Mouse (Mus musculus) E14TG2a.4 (cell line): ENCODE measurements at regions not wholly inside any gene's neighbourhood (a gene's known extent, or its start where the extent isn't known, plus 50 kb on each side); places are given as distances from the start of the nearest gene placed in this dataset.

Experiments
- H3K27me3 ChIP-seq: 2 replicates; pipeline ENCODE4 v1.6.1; 2014; ENCODE audit warnings: low read length, control low read depth; ENCODE audit not compliant: insufficient read depth
- H3K36me3 ChIP-seq: 2 replicates; pipeline ENCODE4 v1.6.1; 2014; ENCODE audit warnings: low read length, control low read depth; ENCODE audit not compliant: insufficient read depth
- H3K4me1 ChIP-seq: replicated peaks from 2 replicates; pipeline ENCODE4 v1.6.1; 2014; ENCODE audit warnings: low read depth, low read length, control low read depth
- H3K4me3 ChIP-seq: replicated peaks from 2 replicates; pipeline ENCODE4 v1.5.1; 2014; ENCODE audit warnings: mild to moderate bottlenecking, low read length
- H3K9me3 ChIP-seq: 2 replicates; pipeline ENCODE4 v1.6.1; 2014; ENCODE audit warnings: low read length, control low read depth
- CTCF ChIP-seq: conservative IDR thresholded peaks from 2 replicates; pipeline ENCODE4 v1.5.1; 2014; ENCODE audit warnings: low read length
- NANOG ChIP-seq: IDR thresholded peaks from 2 replicates; pipeline ENCODE4 v1.6.1; 2014; ENCODE audit warnings: borderline replicate concordance, low read length, mixed read lengths
- POU5F1 ChIP-seq: IDR thresholded peaks from 2 replicates; pipeline ENCODE4 v1.6.1; 2014; ENCODE audit warnings: low read length, borderline replicate concordance

DNA sequence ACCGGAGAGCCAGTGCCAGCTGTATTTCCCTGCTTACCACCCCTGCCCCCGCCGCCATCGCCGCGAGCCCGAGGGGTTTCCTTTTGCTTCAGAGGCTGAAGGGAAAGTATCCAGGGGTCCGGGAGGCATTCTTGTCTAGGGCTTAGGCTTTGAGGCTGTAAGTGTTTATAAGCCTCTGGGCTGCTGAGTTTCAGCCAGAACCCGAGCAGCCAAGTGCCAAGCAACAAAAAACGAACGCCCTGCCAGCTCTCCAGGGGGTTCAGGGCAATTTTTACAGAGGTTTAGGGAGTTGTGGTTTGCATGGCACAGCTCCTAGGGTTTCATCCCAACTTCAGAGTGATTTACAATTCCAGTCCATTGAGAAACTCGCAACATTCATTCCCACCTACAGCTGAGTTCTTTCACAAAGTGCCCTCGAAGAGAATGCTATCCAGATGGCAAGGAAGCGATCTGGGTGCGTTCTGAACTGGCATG is 109.2 kb upstream of the Parp11 start:
- no peaks in the 10 kb centered on the region for H3K36me3 ChIP-seq
- peak overlapping the region; percentile 50 for H3K4me3 ChIP-seq
- H3K4me1 ChIP-seq, result peaks cover 28% of the 10 kb centered on the region
- H3K9me3 ChIP-seq, result peaks cover 44% of the 10 kb centered on the region
- H3K27me3 ChIP-seq, result peaks cover 43% of the 10 kb centered on the region
- no peak for TF ChIP-seq POU5F1
- TF ChIP-seq CTCF, result no peak
- no peak for TF ChIP-seq NANOG

DNA sequence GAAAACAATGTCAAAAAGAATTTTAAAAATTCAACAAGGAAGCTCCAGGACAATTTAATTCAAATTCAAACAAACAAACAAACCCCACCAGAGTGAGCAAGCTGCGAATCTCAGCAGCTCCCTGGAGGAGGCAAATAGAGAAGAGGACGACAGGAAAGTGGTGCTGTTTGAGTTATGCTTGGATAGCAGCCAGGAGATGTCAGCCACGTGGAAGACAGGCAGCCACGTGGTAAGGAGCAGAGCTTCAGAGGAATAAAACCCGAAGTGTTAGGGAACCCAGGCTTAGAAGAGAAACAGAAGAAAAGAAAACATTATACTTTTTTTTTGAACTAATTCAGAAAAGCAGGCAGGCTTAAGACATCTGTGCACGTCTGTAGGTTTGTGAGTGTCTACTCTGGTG is 108.2 kb upstream of the Parp11 start:
- H3K4me3 ChIP-seq, result no peak overlapping the region
- H3K36me3 ChIP-seq, result no peaks in the 10 kb centered on the region
- TF ChIP-seq CTCF (no peak), NANOG (no peak), POU5F1 (no peak)
- peaks cover 47% of the 10 kb centered on the region for H3K27me3 ChIP-seq
- H3K4me1 ChIP-seq, result peaks cover 28% of the 10 kb centered on the region
- H3K9me3 ChIP-seq, result peaks cover 44% of the 10 kb centered on the region

DNA sequence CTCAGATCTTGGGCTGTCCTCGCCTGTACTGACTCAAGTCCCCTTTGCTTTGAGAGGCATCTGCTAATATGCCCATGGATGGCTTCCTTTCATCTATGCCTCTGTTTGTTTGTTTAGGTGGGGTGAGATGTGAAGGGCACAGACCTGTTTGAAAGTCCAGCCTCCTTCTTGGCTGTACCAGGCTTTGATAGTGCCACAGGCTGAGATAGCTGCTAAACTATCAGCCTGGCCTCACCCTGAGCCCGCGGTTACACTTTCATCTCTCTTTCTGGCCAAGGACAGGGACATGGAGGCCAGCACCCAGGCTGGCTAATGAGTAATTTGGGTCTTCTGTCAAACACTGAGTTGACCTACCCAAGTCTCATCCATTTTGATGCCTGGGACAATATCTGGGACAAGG is 105.0 kb upstream of the Parp11 start:
- TF ChIP-seq NANOG, result no peak
- TF ChIP-seq CTCF, result no peak
- TF ChIP-seq POU5F1, result no peak
- Histone ChIP-seq H3K9me3 (peaks cover 44% of the 10 kb centered on the region), H3K4me1 (peaks cover 9% of the 10 kb centered on the region), H3K27me3 (peaks cover 41% of the 10 kb centered on the region), H3K4me3 (no peak overlapping the region), H3K36me3 (no peaks in the 10 kb centered on the region)

DNA sequence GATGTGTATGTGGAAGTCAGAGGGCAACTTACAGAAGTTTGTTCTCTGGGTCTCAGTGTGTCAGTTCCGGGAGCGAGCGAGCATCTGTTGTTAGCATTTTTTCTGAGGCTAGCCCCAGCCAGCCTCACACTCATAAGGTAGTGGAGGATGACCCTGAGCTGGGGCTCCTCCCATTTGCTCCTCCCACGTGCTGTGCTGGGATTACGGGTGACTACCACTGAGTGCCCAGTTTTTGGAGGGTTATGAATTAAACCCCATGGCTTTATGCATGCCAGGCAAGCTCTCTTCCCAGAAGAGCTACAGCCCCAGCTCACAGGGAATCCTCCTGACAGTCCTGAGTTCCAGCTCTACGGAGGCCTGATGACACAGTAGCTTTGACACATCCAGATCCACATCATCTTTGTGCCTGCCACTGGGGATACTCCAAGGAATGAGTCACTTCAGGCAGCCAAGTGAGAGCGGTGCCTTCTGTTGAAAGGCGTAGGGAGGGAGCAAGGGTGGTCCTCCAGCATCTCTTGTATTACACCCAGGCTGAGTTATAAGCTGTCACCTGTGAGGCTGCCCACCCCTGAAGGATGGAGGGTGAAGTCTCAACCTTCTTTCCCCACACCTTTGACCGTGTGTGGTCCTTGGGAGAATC is 97.8 kb upstream of the Parp11 start:
- H3K36me3 ChIP-seq, result no peaks in the 10 kb centered on the region
- TF ChIP-seq POU5F1 (no peak), NANOG (no peak), CTCF (no peak)
- no peak overlapping the region for H3K4me3 ChIP-seq
- H3K4me1 ChIP-seq, result peaks cover 3% of the 10 kb centered on the region; the same call in 1 of the 2 replicates
- H3K27me3 ChIP-seq, result peaks cover 26% of the 10 kb centered on the region
- H3K9me3 ChIP-seq, result 0 out of 2 replicates have a peak, but pooled peaks cover 1% of the 10 kb centered on the region

DNA sequence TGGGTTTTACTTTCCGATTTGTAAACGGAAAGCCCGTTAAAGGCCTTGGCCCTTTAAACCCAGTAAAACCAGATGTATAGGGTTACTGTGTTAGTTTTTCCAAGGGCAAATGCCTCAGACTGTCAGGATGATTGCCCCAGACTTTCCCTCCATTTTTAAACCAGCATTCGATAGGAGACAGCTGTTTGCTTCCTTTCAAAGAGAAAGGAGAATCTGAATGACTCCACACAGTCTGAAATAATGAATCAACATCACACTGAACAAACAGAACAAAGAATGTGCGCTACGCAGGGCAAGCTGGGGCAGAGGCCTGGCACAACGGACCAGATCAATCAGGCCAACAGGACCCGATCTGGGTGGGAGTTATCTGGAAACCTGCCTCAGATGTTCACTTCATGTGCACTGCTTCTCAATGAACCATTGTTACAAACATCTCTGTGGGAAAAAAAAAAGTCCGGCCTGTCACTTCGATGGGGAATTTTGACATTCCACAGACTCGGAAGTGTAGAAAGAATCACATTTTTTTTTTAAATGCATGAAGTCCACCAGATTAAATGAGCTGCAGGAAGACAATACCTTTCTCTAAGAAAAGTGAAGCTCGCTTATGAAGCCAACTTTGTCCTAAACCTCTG is 97.0 kb upstream of the Parp11 start:
- H3K9me3 ChIP-seq, result 0 out of 2 replicates have a peak, but pooled peaks cover 3% of the 10 kb centered on the region
- H3K36me3 ChIP-seq, result no peaks in the 10 kb centered on the region
- peaks cover 3% of the 10 kb centered on the region; the same call in 1 of the 2 replicates for H3K4me1 ChIP-seq
- TF ChIP-seq POU5F1, result no peak
- no peak for TF ChIP-seq NANOG
- no peak for TF ChIP-seq CTCF
- peaks cover 19% of the 10 kb centered on the region for H3K27me3 ChIP-seq
- H3K4me3 ChIP-seq, result no peak overlapping the region

DNA sequence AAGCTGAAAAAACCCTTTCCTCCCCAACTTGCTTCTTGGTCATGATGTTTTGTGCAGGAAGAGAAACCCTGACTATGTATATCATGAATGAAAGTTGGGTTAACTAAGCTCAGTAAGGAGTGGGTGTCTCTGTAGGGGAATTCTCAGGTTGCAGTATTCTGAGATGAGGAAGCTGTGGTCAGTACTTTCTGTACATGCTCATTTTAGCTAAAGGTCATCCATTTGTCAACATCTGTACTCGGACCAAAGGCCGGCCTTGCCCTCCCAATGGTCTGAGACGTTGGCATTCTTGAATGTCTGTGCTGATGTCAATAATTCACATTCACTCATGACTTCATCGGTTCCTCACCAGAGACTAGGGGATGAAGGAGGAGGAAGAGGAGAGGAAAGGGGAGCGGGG is 94.9 kb upstream of the Parp11 start:
- no peak for TF ChIP-seq CTCF
- Histone ChIP-seq H3K9me3 (0 out of 2 replicates have a peak, but pooled peaks cover 3% of the 10 kb centered on the region), H3K4me1 (peaks cover 3% of the 10 kb centered on the region; the same call in 1 of the 2 replicates), H3K4me3 (no peak overlapping the region), H3K27me3 (peaks cover 10% of the 10 kb centered on the region; the same call in 1 of the 2 replicates), H3K36me3 (no peaks in the 10 kb centered on the region)

DNA sequence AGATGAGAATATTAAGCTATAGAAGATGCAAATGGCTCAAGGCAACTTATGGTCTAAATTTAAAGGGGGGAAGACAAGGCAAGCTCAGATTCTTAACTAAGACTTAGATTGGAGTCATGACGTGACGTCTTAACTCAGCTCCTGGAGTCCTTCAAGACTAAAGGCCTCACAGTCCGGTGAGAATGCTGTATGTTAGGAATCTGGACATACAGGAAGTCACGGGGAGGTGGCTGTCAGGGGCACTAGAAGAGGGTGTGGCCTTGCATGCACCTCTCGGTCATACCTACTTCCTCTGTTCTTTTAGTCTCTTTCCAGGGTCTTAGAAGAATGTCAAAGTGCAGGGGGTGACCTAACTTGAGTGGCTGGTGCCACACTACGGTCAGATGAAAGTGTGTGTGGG is 91.5 kb upstream of the Parp11 start:
- no peaks in the 10 kb centered on the region for H3K36me3 ChIP-seq
- 0 out of 2 replicates have a peak, but pooled peaks cover 3% of the 10 kb centered on the region for H3K9me3 ChIP-seq
- no peak overlapping the region for H3K4me3 ChIP-seq
- H3K27me3 ChIP-seq, result peaks cover 10% of the 10 kb centered on the region
- no peaks in the 10 kb centered on the region for H3K4me1 ChIP-seq
- no peak for TF ChIP-seq POU5F1
- no peak for TF ChIP-seq NANOG
- no peak for TF ChIP-seq CTCF

DNA sequence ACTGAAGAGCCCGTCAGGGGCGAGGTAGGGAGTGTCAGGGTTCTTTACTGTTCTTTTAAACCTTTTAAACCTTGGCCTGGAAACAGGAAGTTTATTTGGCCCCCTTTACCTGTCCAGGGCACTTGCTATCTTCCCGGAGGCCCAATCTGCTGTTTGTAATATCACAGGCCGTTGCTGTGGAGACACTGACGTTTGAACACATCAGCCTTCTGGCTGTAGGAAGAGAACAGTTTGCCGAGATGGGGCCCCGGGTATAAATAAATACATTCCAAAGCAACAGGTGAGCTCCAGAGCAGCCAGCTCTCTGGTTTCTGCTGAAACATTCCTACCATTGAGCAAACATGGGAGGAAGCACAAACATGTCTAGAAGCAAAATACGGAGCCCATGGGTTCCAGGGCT is 90.2 kb upstream of the Parp11 start:
- TF ChIP-seq CTCF, result no peak
- no peak for TF ChIP-seq POU5F1
- TF ChIP-seq NANOG, result no peak
- Histone ChIP-seq H3K4me1 (no peaks in the 10 kb centered on the region), H3K9me3 (0 out of 2 replicates have a peak, but pooled peaks cover 3% of the 10 kb centered on the region), H3K36me3 (no peaks in the 10 kb centered on the region), H3K27me3 (peaks cover 11% of the 10 kb centered on the region), H3K4me3 (no peak overlapping the region)

DNA sequence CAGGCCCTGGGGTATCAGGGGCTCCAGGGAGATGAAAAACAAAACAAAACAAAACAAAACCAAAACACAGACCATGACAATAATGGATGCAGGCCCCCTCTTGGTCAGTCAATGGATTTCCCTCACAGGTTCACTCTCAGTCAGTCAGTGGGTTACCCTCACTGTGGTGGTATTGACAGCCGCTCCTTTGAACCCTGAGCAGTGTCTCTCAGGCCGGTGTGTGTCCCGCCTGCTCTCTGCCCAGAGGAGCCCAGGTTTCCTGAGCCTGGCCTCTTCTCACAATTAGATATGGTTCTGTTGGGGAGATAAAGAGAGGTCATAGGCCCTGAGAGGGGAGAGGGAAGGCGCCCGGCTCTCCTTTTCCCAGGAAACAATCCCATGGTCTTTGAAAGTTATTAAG is 87.8 kb upstream of the Parp11 start:
- 0 out of 2 replicates have a peak, but pooled peaks cover 3% of the 10 kb centered on the region for H3K9me3 ChIP-seq
- TF ChIP-seq POU5F1 (no peak), NANOG (no peak), CTCF (no peak)
- H3K4me3 ChIP-seq, result no peak overlapping the region
- no peaks in the 10 kb centered on the region for H3K36me3 ChIP-seq
- H3K4me1 ChIP-seq, result 0 out of 2 replicates have a peak, but pooled peaks cover 2% of the 10 kb centered on the region
- H3K27me3 ChIP-seq, result peaks cover 25% of the 10 kb centered on the region
